Mouse (Mus musculus) stomach, postnatal 0 days (tissue): ENCODE results near the gene Ccdc84.

Source experiments
- CTCF ChIP-seq: IDR thresholded peaks from 2 replicates; pipeline ENCODE4 v1.5.1; 2016; ENCODE audit warnings: antibody characterized with exemption, low read depth, mild to moderate bottlenecking, moderate library complexity
- EP300 ChIP-seq: optimal IDR thresholded peaks from 2 replicates; pipeline ENCODE3; 2016; ENCODE audit warnings: antibody characterized with exemption

GRCm38 (mm10) chr9:44454891-44455220, 36.5 kb upstream of the Ccdc84 start, which contains the start of gene Upk2:
- TF ChIP-seq CTCF, result peak; percentile 62
- TF ChIP-seq EP300, result no peak
